Mouse (Mus musculus) lung, embryonic 16.5 days (tissue): Measurements from ENCODE around the gene Gnl2. TPM values are rescaled to one million over a fixed set of nuclear protein-coding genes. Genes with fewer than 3 reads are reported as not detected.

Source experiments
- ATAC-seq: fragments of 200-750 bp; cut with Nextera tagmentation; 2 replicates; pipeline ENCODE4 v1.8.0; 2017; ENCODE audit warnings: low read depth, mild to moderate bottlenecking, moderate library complexity
- H3K27ac ChIP-seq: fragments of 300-500 bp; sonication (generic); 2 replicates; pipeline ENCODE4 v1.5.1; 2014; ENCODE audit warnings: mild to moderate bottlenecking, control low read depth, low read length
- H3K27me3 ChIP-seq: fragments of 300-500 bp; sonication (generic); 2 replicates; pipeline ENCODE4 v1.6.1; 2014; ENCODE audit warnings: low read depth, low read length, mixed read lengths; ENCODE audit not compliant: control insufficient read depth, insufficient read depth
- H3K36me3 ChIP-seq: fragments of 300-500 bp; sonication (generic); 2 replicates; pipeline ENCODE4 v1.6.1; 2014; ENCODE audit warnings: low read length; ENCODE audit not compliant: control insufficient read depth, insufficient read depth
- H3K4me1 ChIP-seq: fragments of 300-500 bp; sonication (generic); replicated peaks from 2 replicates; pipeline ENCODE4 v1.6.1; 2014; ENCODE audit warnings: low read length, mixed read lengths; ENCODE audit not compliant: control insufficient read depth, insufficient read depth
- H3K4me2 ChIP-seq: fragments of 300-500 bp; sonication (generic); 2 replicates; pipeline ENCODE4 v1.6.1; 2014; ENCODE audit warnings: low read depth, low read length, control low read depth
- H3K4me3 ChIP-seq: fragments of 300-500 bp; sonication (generic); 2 replicates; pipeline ENCODE4 v1.5.1; 2014; ENCODE audit warnings: mild to moderate bottlenecking, low read length, control low read depth
- H3K9ac ChIP-seq: fragments of 300-500 bp; sonication (generic); 2 replicates; pipeline ENCODE4 v1.6.1; 2014; ENCODE audit warnings: low read length, control low read depth
- H3K9me3 ChIP-seq: fragments of 300-500 bp; sonication (generic); 2 replicates; pipeline ENCODE4 v1.6.1; 2016; ENCODE audit warnings: low read length; ENCODE audit not compliant: control insufficient read depth
- WGBS: fragments of 180-500 bp; shearing (Covaris S2); extraction: QIAGEN DNeasy Blood & Tissue Kit; methylation state at CpG from one replicate; pipeline ENCODE4 v1.1.7; 2014; 5-methylcytosine and 5-hydroxymethylcytosine counted together
- polyA plus RNA-seq: library from polyadenylated mRNA; unstranded; fragments of >200 nt; fragmentation: Nextera tagmentation; extraction: Ambion mirVana; gene quantifications from 2 replicates; pipeline ENCODE4 v1.2.1, GENCODE M21; 2015

Gene Gnl2
- polyA plus RNA-seq, 1 experiment from 2014 or later: 70.6 TPM

- H3K9me3 ChIP-seq: no peaks in the 10 kb centered on the region
- H3K4me2 ChIP-seq: peak within 1 kb of the TSS; percentile 89
- H3K36me3 ChIP-seq: peaks cover 18% of the 10 kb centered on the region
- peak; percentile 64 for ATAC-seq
- WGBS: 2% methylated on average over 26 of the region's 26 CpGs
- H3K27ac ChIP-seq: peak within 1 kb of the TSS; percentile 57
- peak within 1 kb of the TSS; percentile 94 for H3K9ac ChIP-seq
- peak within 1 kb of the TSS; percentile 94 for H3K4me3 ChIP-seq
- H3K4me1 ChIP-seq: peaks cover 9% of the 10 kb centered on the region
- H3K27me3 ChIP-seq: no peaks in the 10 kb centered on the region
These were observed 49.3 kb downstream of the Gnl2 start, which contains the start of gene Dnali1 for GRCm38 (mm10) chr4:125065517-125066307. Gene Dnali1, minus strand, starts transcription at chr4:125065703.

GRCm38 (mm10) chr4:125066490-125067370, 50.3 kb downstream of the Gnl2 start, which contains the start of gene Snip1:
Gene Snip1, plus strand, starts transcription at chr4:125066672.
- Histone ChIP-seq H3K9ac (peak within 1 kb of the TSS; percentile 94), H3K27me3 (no peaks in the 10 kb centered on the region), H3K4me3 (peak within 1 kb of the TSS; percentile 94), H3K36me3 (peaks cover 28% of the 10 kb centered on the region), H3K4me2 (peak within 1 kb of the TSS; percentile 89), H3K9me3 (no peaks in the 10 kb centered on the region), H3K27ac (peak within 1 kb of the TSS; percentile 57), H3K4me1 (peaks cover 9% of the 10 kb centered on the region)
- ATAC-seq: peak; percentile 95
- WGBS: under 1% methylated on average over 58 of the region's 78 CpGs

GRCm38 (mm10) chr4:125077700-125078099, 61.3 kb downstream of the Gnl2 start:
- 75% methylated on average over 2 of the region's 2 CpGs for WGBS
- Histone ChIP-seq H3K9me3 (no peaks in the 10 kb centered on the region), H3K4me2 (no peak overlapping the region), H3K27me3 (no peaks in the 10 kb centered on the region), H3K4me1 (no peaks in the 10 kb centered on the region), H3K27ac (no peak overlapping the region), H3K9ac (no peak overlapping the region), H3K36me3 (peaks cover 30% of the 10 kb centered on the region; the same call in 1 of the 2 replicates), H3K4me3 (no peak overlapping the region)
- ATAC-seq: no peak

GRCm38 (mm10) chr4:125078698-125079097, 62.3 kb downstream of the Gnl2 start:
- H3K27ac ChIP-seq: no peak overlapping the region
- no peaks in the 10 kb centered on the region for H3K4me1 ChIP-seq
- H3K4me3 ChIP-seq: no peak overlapping the region
- H3K27me3 ChIP-seq: no peaks in the 10 kb centered on the region
- H3K9me3 ChIP-seq: no peaks in the 10 kb centered on the region
- H3K36me3 ChIP-seq: peaks cover 21% of the 10 kb centered on the region; the same call in 1 of the 2 replicates
- WGBS: 95% methylated on average over 2 of the region's 2 CpGs
- no peak overlapping the region for H3K9ac ChIP-seq
- no peak overlapping the region for H3K4me2 ChIP-seq
- ATAC-seq: no peak

- Histone ChIP-seq H3K4me3 (peak within 1 kb of the TSS; percentile 92), H3K9me3 (no peaks in the 10 kb centered on the region), H3K27ac (peak within 1 kb of the TSS; percentile 98), H3K4me1 (peaks cover 13% of the 10 kb centered on the region), H3K4me2 (peak within 1 kb of the TSS; percentile 74), H3K9ac (peak within 1 kb of the TSS; percentile 97), H3K27me3 (no peaks in the 10 kb centered on the region), H3K36me3 (peaks cover 8% of the 10 kb centered on the region)
- peak; percentile 93 for ATAC-seq
- 2% methylated on average over 58 of the region's 63 CpGs for WGBS
These were observed 68.3 kb downstream of the Gnl2 start, which contains the start of gene Meaf6 for GRCm38 (mm10) chr4:125084403-125085345. Gene Meaf6, plus strand, starts transcription at chr4:125085134.

- H3K9ac ChIP-seq: peak overlapping the region; percentile 97
- 0% methylated on average over 33 of the region's 45 CpGs for WGBS
- peak; percentile 96 for ATAC-seq
- peak overlapping the region; percentile 74 for H3K4me2 ChIP-seq
- no peaks in the 10 kb centered on the region for H3K9me3 ChIP-seq
- peak overlapping the region; percentile 98 for H3K27ac ChIP-seq
- peak overlapping the region; percentile 92 for H3K4me3 ChIP-seq
- peaks cover 13% of the 10 kb centered on the region for H3K4me1 ChIP-seq
- H3K36me3 ChIP-seq: peaks cover 15% of the 10 kb centered on the region
- no peaks in the 10 kb centered on the region for H3K27me3 ChIP-seq
These were observed 69.0 kb downstream of the Gnl2 start for GRCm38 (mm10) chr4:125085346-125085841.

GRCm38 (mm10) chr4:125093031-125093430, 76.6 kb downstream of the Gnl2 start:
- H3K36me3 ChIP-seq: peaks cover 31% of the 10 kb centered on the region
- no peaks in the 10 kb centered on the region for H3K9me3 ChIP-seq
- H3K27ac ChIP-seq: no peak overlapping the region
- 88% methylated on average over 5 of the region's 5 CpGs for WGBS
- H3K27me3 ChIP-seq: no peaks in the 10 kb centered on the region
- H3K4me3 ChIP-seq: no peak overlapping the region
- H3K9ac ChIP-seq: no peak overlapping the region
- ATAC-seq: no peak
- no peaks in the 10 kb centered on the region for H3K4me1 ChIP-seq
- no peak overlapping the region for H3K4me2 ChIP-seq

- H3K4me1 ChIP-seq: no peaks in the 10 kb centered on the region
- 82% methylated on average over 5 of the region's 5 CpGs for WGBS
These were observed 79.7 kb downstream of the Gnl2 start for GRCm38 (mm10) chr4:125096066-125096465.

More at GRCm38 (mm10) chr4:125096066-125096465, 79.7 kb downstream of the Gnl2 start:
- no peaks in the 10 kb centered on the region for H3K27me3 ChIP-seq
- H3K9me3 ChIP-seq: no peaks in the 10 kb centered on the region
- no peak overlapping the region for H3K27ac ChIP-seq
- H3K36me3 ChIP-seq: peaks cover 14% of the 10 kb centered on the region
- no peak overlapping the region for H3K9ac ChIP-seq
- no peak for ATAC-seq
- H3K4me3 ChIP-seq: no peak overlapping the region
- H3K4me2 ChIP-seq: no peak overlapping the region
